In genomic region chr5:130065579-130065978, GRCm38 (mm10) we compare ENCODE assay signal across 11 mouse cellular contexts. TPM values are rescaled to one million over a fixed set of nuclear protein-coding genes. Genes with fewer than 3 reads are reported as not detected.
DNase-seq lines count a peak whose midpoint lies in the region; ATAC-seq and TF ChIP-seq lines count a peak whose summit lies in the region.
"Had no signal": no experiment of that assay in that cellular context is flagged by ENCODE, and none has a peak within 500 bp of the region (broad histone marks: within the 10 kb centered on the region; RNA-seq: fewer than 3 reads in every experiment).

No protein-coding gene starts in this region.

- 95% methylated on average over 1 of the region's 1 CpGs for WGBS in heart, postnatal 0 days

- no peak overlapping the region for H3K4me3 ChIP-seq in heart, postnatal 0 days (ENCODE audit: low read depth, low read length)
- H3K4me3 ChIP-seq: limb, embryonic 15.5 days had no signal

- peak; percentile 11; the same call in 1 of the 2 replicates for TF ChIP-seq CTCF in heart, postnatal 0 days (IDR thresholded peaks at IDR 0.05; ENCODE audit: low read depth)

- H3K4me1 ChIP-seq in heart, postnatal 0 days (ENCODE audit: control insufficient read depth, insufficient read depth), result no peaks in the 10 kb centered on the region

- TF ChIP-seq EP300 in heart, postnatal 0 days (IDR thresholded peaks at IDR 0.05; ENCODE audit: low read depth), result no peak

- H3K27ac ChIP-seq in heart, postnatal 0 days (ENCODE audit: low read depth), result no peak overlapping the region
- H3K27ac ChIP-seq: limb, embryonic 15.5 days had no signal

- DNase-seq in heart, postnatal 0 days (ENCODE audit: low spot score), result no peak
- DNase-seq in heart, adult 11 months, result no peak
- peak; percentile 17 for DNase-seq in thymus, postnatal 25 days
- DNase-seq in thymus, postnatal 10 days (ENCODE audit: low spot score in 2 of 2), result no peak
- DNase-seq in c-Kit-positive CD71-positive TER-119-positive erythroid progenitor cells, embryonic 14.5 days (ENCODE audit: low spot score), result peak; percentile 53
- no peak for DNase-seq in spleen, postnatal 36 days (ENCODE audit: low spot score in 2 of 2)
- DNase-seq in cerebellum, adult 8-10 months, result no peak
- no peak for DNase-seq in yolk sac, embryonic 10.5 days (ENCODE audit: low spot score)
- DNase-seq: gastrocnemius, postnatal 25 days; right cerebral cortex, postnatal 25 days had no signal

- H3K9ac ChIP-seq in heart, postnatal 0 days (replicated peaks; ENCODE audit: low read depth, low read length), result no peak overlapping the region
- H3K9ac ChIP-seq: limb, embryonic 15.5 days had no signal

- no peaks in the 10 kb centered on the region for H3K36me3 ChIP-seq in heart, postnatal 0 days (replicated peaks; ENCODE audit: control insufficient read depth, insufficient read depth, low read length)

- no peak for ATAC-seq in heart, postnatal 0 days (ENCODE audit: insufficient read depth, low read depth)

- H3K9me3 ChIP-seq in heart, postnatal 0 days (replicated peaks; ENCODE audit: control insufficient read depth, low read length), result 0 out of 2 replicates have a peak, but pooled peaks cover 3% of the 10 kb centered on the region
- H3K9me3 ChIP-seq: limb, embryonic 15.5 days had no signal

- H3K4me2 ChIP-seq in heart, postnatal 0 days (ENCODE audit: low read depth, low read length), result no peak overlapping the region
- H3K4me2 ChIP-seq: limb, embryonic 15.5 days had no signal

- H3K27me3 ChIP-seq in heart, postnatal 0 days (ENCODE audit: control insufficient read depth, insufficient read depth, low read length), result peaks cover 8% of the 10 kb centered on the region; the same call in 1 of the 2 replicates
- H3K27me3 ChIP-seq: limb, embryonic 15.5 days had no signal

RNA-seq across cellular contexts. Expression of gene Tpst1, which starts 7.5 kb away (rescaled TPM):
- total RNA-seq in heart, postnatal 0 days (2014; rRNA removed; ENCODE audit: low replicate concordance), result 12.2 and 20.7 TPM in 2 replicates
- polyA plus RNA-seq in heart, postnatal 0 days (2015; fragmentation: Nextera tagmentation; extraction: Ambion mirVana), result 23.7 and 27.9 TPM in 2 replicates

RNA-seq across cellular contexts. Expression of gene Crcp, which starts 36.5 kb away (rescaled TPM):
- 2.6 and 9.7 TPM in 2 replicates for total RNA-seq in heart, postnatal 0 days (2014; rRNA removed; ENCODE audit: low replicate concordance)
- polyA plus RNA-seq in heart, postnatal 0 days (2015; fragmentation: Nextera tagmentation; extraction: Ambion mirVana), result 20.8 and 23.1 TPM in 2 replicates

RNA-seq across cellular contexts. Expression of gene Asl, which starts 36.5 kb away (rescaled TPM):
- 9.7 and 21.1 TPM in 2 replicates for total RNA-seq in heart, postnatal 0 days (2014; rRNA removed; ENCODE audit: low replicate concordance)
- polyA plus RNA-seq in heart, postnatal 0 days (2015; fragmentation: Nextera tagmentation; extraction: Ambion mirVana), result 15.9 and 16.6 TPM in 2 replicates

Comparison
In these comparisons a context has a peak if more than half of its experiments do, and no peak if none do; other contexts are left out.
1. DNase-seq: peak in thymus, postnatal 25 days (single experiment) and c-Kit-positive CD71-positive TER-119-positive erythroid progenitor cells, embryonic 14.5 days (single experiment); none in heart, postnatal 0 days (single experiment), heart, adult 11 months (single experiment), thymus, postnatal 10 days (0 of 2), spleen, postnatal 36 days (0 of 2), cerebellum, adult 8-10 months (single experiment) and yolk sac, embryonic 10.5 days (single experiment).